Mouse (Mus musculus): ENCODE results near the gene Hist1h1t. TPM values are rescaled to one million over a fixed set of nuclear protein-coding genes. Genes with fewer than 3 reads are reported as not detected.

The Hist1h1t gene
- polyA plus RNA-seq, 1 experiment = 0.11 TPM

GRCm38 (mm10) chr13:23688956-23689355 lies 6.7 kb upstream of the Hist1h1t start:
- no peak overlapping the region for H3K4me3 ChIP-seq (ENCODE audit: control insufficient read depth, insufficient read depth, low read length)
- no peaks in the 10 kb centered on the region for H3K4me1 ChIP-seq (replicated peaks; ENCODE audit: control insufficient read depth, insufficient read depth, low read length)
- H3K27me3 ChIP-seq (ENCODE audit: control insufficient read depth, insufficient read depth, low read length) = no peaks in the 10 kb centered on the region
- no peak for DNase-seq
- 86% methylated on average over 2 of the region's 2 CpGs for WGBS
- no peak overlapping the region for H3K27ac ChIP-seq (ENCODE audit: control insufficient read depth, insufficient read depth, low read length)
- TF ChIP-seq CTCF (IDR thresholded peaks at IDR 0.05; ENCODE audit: borderline replicate concordance, control insufficient read depth, extremely low read depth, insufficient read depth, low read length, poor library complexity) (no peak), POLR2A (IDR thresholded peaks at IDR 0.05; ENCODE audit: control insufficient read depth, extremely low read depth, insufficient read depth, low read length, poor library complexity) (no peak)
- H3K36me3 ChIP-seq (ENCODE audit: control insufficient read depth, insufficient read depth, low read length) = no peaks in the 10 kb centered on the region

GRCm38 (mm10) chr13:23689459-23689858 lies 6.2 kb upstream of the Hist1h1t start:
- TF ChIP-seq POLR2A (IDR thresholded peaks at IDR 0.05; ENCODE audit: control insufficient read depth, extremely low read depth, insufficient read depth, low read length, poor library complexity) (no peak), CTCF (IDR thresholded peaks at IDR 0.05; ENCODE audit: borderline replicate concordance, control insufficient read depth, extremely low read depth, insufficient read depth, low read length, poor library complexity) (no peak)
- no peaks in the 10 kb centered on the region for H3K27me3 ChIP-seq (ENCODE audit: control insufficient read depth, insufficient read depth, low read length)
- H3K4me1 ChIP-seq (replicated peaks; ENCODE audit: control insufficient read depth, insufficient read depth, low read length) = no peaks in the 10 kb centered on the region
- WGBS = 81% methylated on average over 2 of the region's 2 CpGs
- no peak overlapping the region for H3K27ac ChIP-seq (ENCODE audit: control insufficient read depth, insufficient read depth, low read length)
- H3K4me3 ChIP-seq (ENCODE audit: control insufficient read depth, insufficient read depth, low read length) = no peak overlapping the region
- H3K36me3 ChIP-seq (ENCODE audit: control insufficient read depth, insufficient read depth, low read length) = no peaks in the 10 kb centered on the region
- no peak for DNase-seq

- Histone ChIP-seq H3K4me3 (ENCODE audit: control insufficient read depth, insufficient read depth, low read length) (no peak overlapping the region), H3K27me3 (ENCODE audit: control insufficient read depth, insufficient read depth, low read length) (no peaks in the 10 kb centered on the region), H3K36me3 (ENCODE audit: control insufficient read depth, insufficient read depth, low read length) (no peaks in the 10 kb centered on the region), H3K4me1 (replicated peaks; ENCODE audit: control insufficient read depth, insufficient read depth, low read length) (peaks cover 7% of the 10 kb centered on the region), H3K27ac (ENCODE audit: control insufficient read depth, insufficient read depth, low read length) (no peak overlapping the region)
- DNase-seq = no peak
- WGBS = 94% methylated on average over 6 of the region's 6 CpGs
- TF ChIP-seq CTCF (IDR thresholded peaks at IDR 0.05; ENCODE audit: borderline replicate concordance, control insufficient read depth, extremely low read depth, insufficient read depth, low read length, poor library complexity) = no peak
- no peak for TF ChIP-seq POLR2A (IDR thresholded peaks at IDR 0.05; ENCODE audit: control insufficient read depth, extremely low read depth, insufficient read depth, low read length, poor library complexity)
Observed at GRCm38 (mm10) chr13:23693856-23694440, 1.7 kb upstream of the Hist1h1t start.

GRCm38 (mm10) chr13:23694956-23695355 lies 658 bp upstream of the Hist1h1t start:
- Histone ChIP-seq H3K4me1 (replicated peaks; ENCODE audit: control insufficient read depth, insufficient read depth, low read length) (peaks cover 7% of the 10 kb centered on the region), H3K27ac (ENCODE audit: control insufficient read depth, insufficient read depth, low read length) (no peak overlapping the region), H3K4me3 (ENCODE audit: control insufficient read depth, insufficient read depth, low read length) (no peak overlapping the region), H3K27me3 (ENCODE audit: control insufficient read depth, insufficient read depth, low read length) (no peaks in the 10 kb centered on the region), H3K36me3 (ENCODE audit: control insufficient read depth, insufficient read depth, low read length) (no peaks in the 10 kb centered on the region)
- TF ChIP-seq POLR2A (IDR thresholded peaks at IDR 0.05; ENCODE audit: control insufficient read depth, extremely low read depth, insufficient read depth, low read length, poor library complexity) = no peak
- WGBS = 98% methylated on average over 9 of the region's 9 CpGs
- DNase-seq = no peak

GRCm38 (mm10) chr13:23696061-23696474 lies 454 bp downstream of the Hist1h1t start:
- Histone ChIP-seq H3K4me1 (replicated peaks; ENCODE audit: control insufficient read depth, insufficient read depth, low read length) (peaks cover 10% of the 10 kb centered on the region), H3K4me3 (ENCODE audit: control insufficient read depth, insufficient read depth, low read length) (no peak overlapping the region), H3K36me3 (ENCODE audit: control insufficient read depth, insufficient read depth, low read length) (no peaks in the 10 kb centered on the region), H3K27ac (ENCODE audit: control insufficient read depth, insufficient read depth, low read length) (no peak overlapping the region), H3K27me3 (ENCODE audit: control insufficient read depth, insufficient read depth, low read length) (no peaks in the 10 kb centered on the region)
- TF ChIP-seq CTCF (IDR thresholded peaks at IDR 0.05; ENCODE audit: borderline replicate concordance, control insufficient read depth, extremely low read depth, insufficient read depth, low read length, poor library complexity) = no peak
- no peak for TF ChIP-seq POLR2A (IDR thresholded peaks at IDR 0.05; ENCODE audit: control insufficient read depth, extremely low read depth, insufficient read depth, low read length, poor library complexity)
- WGBS = 60% methylated on average over 15 of the region's 15 CpGs
- DNase-seq = no peak

GRCm38 (mm10) chr13:23697491-23698299 lies 2.1 kb downstream of the Hist1h1t start:
- under 1% methylated on average over 29 of the region's 32 CpGs for WGBS
- DNase-seq = peak; percentile 68

More at GRCm38 (mm10) chr13:23697491-23698299, 2.1 kb downstream of the Hist1h1t start:
- TF ChIP-seq POLR2A (IDR thresholded peaks at IDR 0.05; ENCODE audit: control insufficient read depth, extremely low read depth, insufficient read depth, low read length, poor library complexity) (no peak), CTCF (IDR thresholded peaks at IDR 0.05; ENCODE audit: borderline replicate concordance, control insufficient read depth, extremely low read depth, insufficient read depth, low read length, poor library complexity) (no peak)
- Histone ChIP-seq H3K4me1 (replicated peaks; ENCODE audit: control insufficient read depth, insufficient read depth, low read length) (peaks cover 11% of the 10 kb centered on the region), H3K4me3 (ENCODE audit: control insufficient read depth, insufficient read depth, low read length) (peak overlapping the region; percentile 50), H3K27ac (ENCODE audit: control insufficient read depth, insufficient read depth, low read length) (peak overlapping the region; percentile 88), H3K36me3 (ENCODE audit: control insufficient read depth, insufficient read depth, low read length) (no peaks in the 10 kb centered on the region), H3K27me3 (ENCODE audit: control insufficient read depth, insufficient read depth, low read length) (no peaks in the 10 kb centered on the region)

Measured in thymus, adult 2 months (tissue).